Mouse (Mus musculus) small intestine, adult 2 months (tissue): ENCODE measurements around the gene Creg1. TPM values are rescaled to one million over a fixed set of nuclear protein-coding genes. Genes with fewer than 3 reads are reported as not detected.

Experiments used
- H3K27ac ChIP-seq: fragments of 200-500 bp; 2 replicates; pipeline ENCODE4 v1.5.1; 2012; ENCODE audit warnings: low read depth, low read length, control low read depth, inconsistent platforms; ENCODE audit not compliant: insufficient read depth
- H3K27me3 ChIP-seq: fragments of 200-500 bp; 2 replicates; pipeline ENCODE4 v1.6.1; 2012; ENCODE audit warnings: mild to moderate bottlenecking, moderate library complexity, low read length, inconsistent platforms; ENCODE audit not compliant: control insufficient read depth, insufficient read depth
- H3K36me3 ChIP-seq: fragments of 200-500 bp; 2 replicates; pipeline ENCODE4 v1.6.1; 2012; ENCODE audit warnings: mild to moderate bottlenecking, low read length, control low read depth, inconsistent platforms; ENCODE audit not compliant: control insufficient read depth, insufficient read depth
- H3K4me1 ChIP-seq: fragments of 200-500 bp; 2 replicates; pipeline ENCODE4 v1.6.1; 2012; ENCODE audit warnings: low read length, inconsistent platforms, mixed read lengths; ENCODE audit not compliant: control insufficient read depth, insufficient read depth, insufficient read length
- H3K4me3 ChIP-seq: fragments of 200-500 bp; 2 replicates; pipeline ENCODE4 v1.5.1; 2012; ENCODE audit warnings: low read depth, mild to moderate bottlenecking, control low read depth, inconsistent platforms, low read length, moderate library complexity
- CTCF ChIP-seq: fragments of 200-500 bp; IDR thresholded peaks from 2 replicates; pipeline ENCODE4 v1.5.1; 2012; ENCODE audit warnings: low read depth, mild to moderate bottlenecking, control low read depth, inconsistent platforms, low read length, moderate library complexity, mixed read lengths; ENCODE audit not compliant: insufficient replicate concordance, insufficient read length; ENCODE audit errors: extremely low read depth
- POLR2A ChIP-seq: fragments of 200-500 bp; IDR thresholded peaks from 2 replicates; pipeline ENCODE4 v1.6.1; 2012; ENCODE audit warnings: low read depth, mild to moderate bottlenecking, control low read depth, inconsistent platforms, low read length, moderate library complexity
- WGBS: fragments of 180-500 bp; shearing (Covaris S2); methylation state at CpG from one replicate; pipeline ENCODE4 v1.1.7; 2018; 5-methylcytosine and 5-hydroxymethylcytosine counted together
- polyA plus RNA-seq: library from polyadenylated mRNA; depleted of rRNA; stranded (reverse); fragments of >200 nt; gene quantifications from 2 replicates; pipeline ENCODE4 v1.2.3, GENCODE M21; 2012

The Creg1 gene
- polyA plus RNA-seq, 1 experiment: 48.2 TPM

- WGBS: 94% methylated on average over 17 of the region's 17 CpGs
- 0 out of 2 replicates have a peak overlapping the region, but pooled peaks have one; percentile 28 for H3K27ac ChIP-seq
- TF ChIP-seq CTCF (no peak), POLR2A (no peak)
- no peaks in the 10 kb centered on the region for H3K4me1 ChIP-seq
- H3K27me3 ChIP-seq: no peaks in the 10 kb centered on the region
- no peaks in the 10 kb centered on the region for H3K36me3 ChIP-seq
- peak overlapping the region; percentile 56 for H3K4me3 ChIP-seq
These were observed 25.6 kb downstream of the Creg1 start for GRCm38 (mm10) chr1:165789066-165789660.

GRCm38 (mm10) chr1:165789963-165790362 is 26.4 kb downstream of the Creg1 start:
- no peaks in the 10 kb centered on the region for H3K27me3 ChIP-seq
- TF ChIP-seq CTCF (no peak), POLR2A (no peak)
- no peak overlapping the region for H3K27ac ChIP-seq
- no peaks in the 10 kb centered on the region for H3K4me1 ChIP-seq
- peak overlapping the region; percentile 15; the same call in 1 of the 2 replicates for H3K4me3 ChIP-seq
- 79% methylated on average over 6 of the region's 6 CpGs for WGBS
- no peaks in the 10 kb centered on the region for H3K36me3 ChIP-seq

- H3K27ac ChIP-seq: no peak overlapping the region
- H3K36me3 ChIP-seq: no peaks in the 10 kb centered on the region
- H3K27me3 ChIP-seq: no peaks in the 10 kb centered on the region
- no peak overlapping the region for H3K4me3 ChIP-seq
- no peak for TF ChIP-seq POLR2A
- TF ChIP-seq CTCF: no peak
- no peaks in the 10 kb centered on the region for H3K4me1 ChIP-seq
- 92% methylated on average over 17 of the region's 17 CpGs for WGBS
These were observed 27.1 kb downstream of the Creg1 start for GRCm38 (mm10) chr1:165790461-165791210.

GRCm38 (mm10) chr1:165791411-165791810 is 27.9 kb downstream of the Creg1 start:
- TF ChIP-seq POLR2A (no peak), CTCF (no peak)
- H3K27me3 ChIP-seq: no peaks in the 10 kb centered on the region
- H3K36me3 ChIP-seq: no peaks in the 10 kb centered on the region
- no peaks in the 10 kb centered on the region for H3K4me1 ChIP-seq
- no peak overlapping the region for H3K27ac ChIP-seq
- H3K4me3 ChIP-seq: no peak overlapping the region
- 87% methylated on average over 9 of the region's 9 CpGs for WGBS

- no peak for TF ChIP-seq POLR2A
- no peak for TF ChIP-seq CTCF
- H3K4me1 ChIP-seq: no peaks in the 10 kb centered on the region
- 84% methylated on average over 11 of the region's 11 CpGs for WGBS
- H3K4me3 ChIP-seq: no peak overlapping the region
- no peaks in the 10 kb centered on the region for H3K27me3 ChIP-seq
- no peak overlapping the region for H3K27ac ChIP-seq
- no peaks in the 10 kb centered on the region for H3K36me3 ChIP-seq
These were observed 38.3 kb downstream of the Creg1 start for GRCm38 (mm10) chr1:165801709-165802310.

GRCm38 (mm10) chr1:165803107-165803506 is 39.6 kb downstream of the Creg1 start:
- Histone ChIP-seq H3K27ac (no peak overlapping the region), H3K4me3 (no peak overlapping the region), H3K4me1 (no peaks in the 10 kb centered on the region), H3K36me3 (no peaks in the 10 kb centered on the region), H3K27me3 (no peaks in the 10 kb centered on the region)
- TF ChIP-seq POLR2A (no peak), CTCF (no peak)
- 95% methylated on average over 5 of the region's 5 CpGs for WGBS

- no peaks in the 10 kb centered on the region for H3K4me1 ChIP-seq
- WGBS: 97% methylated on average over 4 of the region's 4 CpGs
These were observed 40.6 kb downstream of the Creg1 start for GRCm38 (mm10) chr1:165804133-165804532.

More at GRCm38 (mm10) chr1:165804133-165804532, 40.6 kb downstream of the Creg1 start:
- no peak overlapping the region for H3K27ac ChIP-seq
- TF ChIP-seq POLR2A: no peak
- TF ChIP-seq CTCF: no peak
- H3K4me3 ChIP-seq: no peak overlapping the region
- no peaks in the 10 kb centered on the region for H3K36me3 ChIP-seq
- no peaks in the 10 kb centered on the region for H3K27me3 ChIP-seq
